Mouse (Mus musculus): ENCODE measurements around the gene Vmn1r135.
"Not testable (repeated sequence)": the region's sequence is repeated elsewhere in the genome, so short reads cannot be mapped to it uniquely, and the experiment has no call there.

Gene Vmn1r135

GRCm38 (mm10) chr7:21832051-21832450, at the start of gene Vmn1r135:
Vmn1r135 (plus strand) TSS chr7:21832351.
- not testable (repeated sequence) for DNase-seq

GRCm38 (mm10) chr7:21796628-21797027, 35.5 kb upstream of the Vmn1r135 start, which contains the start of gene Gm4177:
Gm4177 (minus strand) TSS chr7:21796728.
- not testable (repeated sequence) for DNase-seq

- not testable (repeated sequence) for DNase-seq
Measured at GRCm38 (mm10) chr7:21844167-21844566, 12.0 kb downstream of the Vmn1r135 start, which contains the start of gene Gm5725. Gm5725 (minus strand) TSS chr7:21844267.
